Mouse (Mus musculus) neural tube, embryonic 10.5 days (tissue): ENCODE results near the gene Cyp3a11.
"Not testable (repeated sequence)": the region's sequence is repeated elsewhere in the genome, so short reads cannot be mapped to it uniquely, and the experiment has no call there.

Experiments used
- DNase-seq: peaks from one replicate; pipeline ENCODE4 v3.0.0-alpha.2; 2017; ENCODE audit warnings: low spot score; ENCODE audit errors: extremely low spot score

Cyp3a11 gene

GRCm38 (mm10) chr5:145879688-145880087 is at the start of gene Cyp3a11:
Gene Cyp3a11, minus strand, starts transcription at chr5:145879964.
- no peak for DNase-seq

GRCm38 (mm10) chr5:145912912-145913311 is 33.1 kb upstream of the Cyp3a11 start:
- DNase-seq, result no peak

- DNase-seq, result no peak
Observed at GRCm38 (mm10) chr5:145911781-145912180, 32.0 kb upstream of the Cyp3a11 start.

GRCm38 (mm10) chr5:145906937-145907336 is 27.2 kb upstream of the Cyp3a11 start:
- DNase-seq, result not testable (repeated sequence)

GRCm38 (mm10) chr5:145904535-145904934 is 24.8 kb upstream of the Cyp3a11 start:
- DNase-seq, result no peak

GRCm38 (mm10) chr5:145903349-145903748 is 23.6 kb upstream of the Cyp3a11 start:
- no peak for DNase-seq

GRCm38 (mm10) chr5:145900436-145900990 is 20.7 kb upstream of the Cyp3a11 start:
- DNase-seq, result no peak

GRCm38 (mm10) chr5:145897271-145897670 is 17.5 kb upstream of the Cyp3a11 start:
- DNase-seq, result no peak

GRCm38 (mm10) chr5:145881207-145881606 is 1.4 kb upstream of the Cyp3a11 start:
- DNase-seq, result no peak

GRCm38 (mm10) chr5:145867433-145867832 is 12.3 kb downstream of the Cyp3a11 start:
- not testable (repeated sequence) for DNase-seq

- not testable (repeated sequence) for DNase-seq
Observed at GRCm38 (mm10) chr5:145805796-145806195, 74.0 kb downstream of the Cyp3a11 start, which contains the start of gene Cyp3a44. Gene Cyp3a44, minus strand, starts transcription at chr5:145805874.
